Mouse (Mus musculus): Measurements from ENCODE around the gene Riok2. TPM values are rescaled to one million over a fixed set of nuclear protein-coding genes. Genes with fewer than 3 reads are reported as not detected.
A peak's percentile ranks its signal among the peaks of the same experiment; 100 is the strongest.
"Not testable (repeated sequence)": the region's sequence is repeated elsewhere in the genome, so short reads cannot be mapped to it uniquely, and the experiment has no call there.

The Riok2 gene
- polyA plus RNA-seq (2012; rRNA removed) (32.9 and 33.7 TPM in 2 replicates), polyA plus RNA-seq (2014; fragmentation: Nextera tagmentation; extraction: Ambion mirVana) (24.5 and 27.2 TPM in 2 replicates)

- under 1% methylated on average over 48 of the region's 48 CpGs for WGBS
- ATAC-seq (ENCODE audit: low FRiP score, low read depth) (peak; percentile 99), DNase-seq (ENCODE audit: low spot score) (peak; percentile 99)
- Histone ChIP-seq H3K4me1 (ENCODE audit: control insufficient read depth, insufficient read depth, low read length) (peaks cover 5% of the 10 kb centered on the region; the same call in 1 of the 2 replicates), H3K9ac (ENCODE audit: low read depth, low read length, severe bottlenecking) (peak within 1 kb of the TSS; percentile 78), H3K9me3 (ENCODE audit: control insufficient read depth, low read length) (no peaks in the 10 kb centered on the region), H3K4me2 (replicated peaks; ENCODE audit: low read depth, low read length, severe bottlenecking) (peak within 1 kb of the TSS; percentile 75), H3K27me3 (ENCODE audit: control insufficient read depth, insufficient read depth, low read length) (no peaks in the 10 kb centered on the region), H3K27ac (replicated peaks; ENCODE audit: low read depth, low read length) (peak within 1 kb of the TSS; percentile 82), H3K4me3 (replicated peaks; ENCODE audit: low read length) (peak within 1 kb of the TSS; percentile 70), H3K36me3 (ENCODE audit: control insufficient read depth, insufficient read depth, low read length) (peaks cover 13% of the 10 kb centered on the region)
- peak; percentile 69; the same call in 1 of the 2 replicates for TF ChIP-seq POLR2A (IDR thresholded peaks at IDR 0.05; ENCODE audit: borderline replicate concordance, extremely low read depth, insufficient read depth, insufficient read length)
Measured at GRCm38 (mm10) chr17:17373918-17374910, at the start of gene Riok2. Gene Riok2, plus strand, starts transcription at chr17:17374309.

DNA sequence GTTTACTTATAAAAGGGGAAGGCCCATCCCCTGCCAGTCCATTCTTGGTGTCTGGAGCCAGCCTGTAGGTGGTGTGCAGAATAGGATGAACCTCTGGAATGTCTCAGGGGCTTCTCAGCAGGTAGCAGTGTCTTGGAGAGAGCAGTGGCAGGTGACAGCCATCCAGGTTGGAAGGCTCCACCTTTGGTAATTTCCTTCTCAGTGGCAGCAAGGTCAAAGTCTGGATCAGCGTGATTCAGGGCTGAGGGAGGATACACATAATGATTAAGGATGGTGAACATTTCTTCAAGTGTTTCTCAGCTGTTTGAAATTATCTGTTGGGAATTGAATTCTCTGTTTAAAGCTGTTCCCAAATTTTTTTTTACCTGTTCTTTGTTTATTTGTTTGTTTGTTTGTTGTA, 48.1 kb upstream of the Riok2 start:
- H3K4me2 ChIP-seq (replicated peaks; ENCODE audit: low read depth, low read length, severe bottlenecking); H3K9me3 ChIP-seq (ENCODE audit: control insufficient read depth, low read length); H3K27me3 ChIP-seq (ENCODE audit: control insufficient read depth, insufficient read depth, low read length); H3K4me1 ChIP-seq (ENCODE audit: control insufficient read depth, insufficient read depth, low read length); DNase-seq (ENCODE audit: low spot score); H3K36me3 ChIP-seq (ENCODE audit: control insufficient read depth, insufficient read depth, low read length); H3K9ac ChIP-seq (ENCODE audit: low read depth, low read length, severe bottlenecking); ATAC-seq (ENCODE audit: low FRiP score, low read depth); H3K4me3 ChIP-seq (replicated peaks; ENCODE audit: low read length); H3K27ac ChIP-seq (replicated peaks; ENCODE audit: low read depth, low read length): not testable (repeated sequence)
- WGBS, result 73% methylated on average over 1 of the region's 1 CpGs

DNA sequence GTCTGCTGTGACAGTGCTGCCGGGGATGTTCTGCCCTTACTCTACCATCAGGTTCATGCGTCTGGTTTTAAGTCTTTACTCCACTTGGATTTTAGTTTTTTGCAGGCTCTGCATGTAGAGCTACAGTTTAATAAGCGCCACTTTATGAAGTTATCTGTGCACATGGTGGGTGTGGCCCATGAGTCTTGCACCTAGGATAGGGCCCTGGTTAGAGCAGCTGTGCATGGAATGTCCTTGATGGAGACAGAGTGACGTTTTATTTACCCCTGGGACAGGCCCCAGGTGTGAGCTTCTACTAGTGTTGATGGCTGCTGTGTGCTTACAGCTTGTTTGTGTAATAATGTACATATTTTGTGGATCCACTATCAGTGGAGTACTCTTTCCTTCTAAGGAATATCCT, 47.5 kb upstream of the Riok2 start:
- 81% methylated on average over 4 of the region's 4 CpGs for WGBS
- no peak for DNase-seq (ENCODE audit: low spot score)
- Histone ChIP-seq H3K4me1 (ENCODE audit: control insufficient read depth, insufficient read depth, low read length) (no peaks in the 10 kb centered on the region), H3K9me3 (ENCODE audit: control insufficient read depth, low read length) (no peaks in the 10 kb centered on the region), H3K27ac (replicated peaks; ENCODE audit: low read depth, low read length) (no peak overlapping the region), H3K36me3 (ENCODE audit: control insufficient read depth, insufficient read depth, low read length) (no peaks in the 10 kb centered on the region), H3K4me3 (replicated peaks; ENCODE audit: low read length) (no peak overlapping the region), H3K27me3 (ENCODE audit: control insufficient read depth, insufficient read depth, low read length) (no peaks in the 10 kb centered on the region), H3K9ac (ENCODE audit: low read depth, low read length, severe bottlenecking) (no peak overlapping the region), H3K4me2 (replicated peaks; ENCODE audit: low read depth, low read length, severe bottlenecking) (no peak overlapping the region)
- ATAC-seq (ENCODE audit: low FRiP score, low read depth), result no peak
- no peak for TF ChIP-seq POLR2A (IDR thresholded peaks at IDR 0.05; ENCODE audit: borderline replicate concordance, extremely low read depth, insufficient read depth, insufficient read length)

GRCm38 (mm10) chr17:17345374-17346183, 28.5 kb upstream of the Riok2 start:
- peak; percentile 67; the same call in 1 of the 2 replicates for ATAC-seq (ENCODE audit: low FRiP score, low read depth)
- not testable (repeated sequence) for H3K27me3 ChIP-seq (ENCODE audit: control insufficient read depth, insufficient read depth, low read length); H3K9ac ChIP-seq (ENCODE audit: low read depth, low read length, severe bottlenecking); H3K4me1 ChIP-seq (ENCODE audit: control insufficient read depth, insufficient read depth, low read length); H3K36me3 ChIP-seq (ENCODE audit: control insufficient read depth, insufficient read depth, low read length); DNase-seq (ENCODE audit: low spot score); H3K9me3 ChIP-seq (ENCODE audit: control insufficient read depth, low read length); H3K27ac ChIP-seq (replicated peaks; ENCODE audit: low read depth, low read length)
- Histone ChIP-seq H3K4me3 (replicated peaks; ENCODE audit: low read length) (peak overlapping the region; percentile 25), H3K4me2 (replicated peaks; ENCODE audit: low read depth, low read length, severe bottlenecking) (peak overlapping the region; percentile 43)
- 7% methylated on average over 20 of the region's 40 CpGs for WGBS

DNA sequence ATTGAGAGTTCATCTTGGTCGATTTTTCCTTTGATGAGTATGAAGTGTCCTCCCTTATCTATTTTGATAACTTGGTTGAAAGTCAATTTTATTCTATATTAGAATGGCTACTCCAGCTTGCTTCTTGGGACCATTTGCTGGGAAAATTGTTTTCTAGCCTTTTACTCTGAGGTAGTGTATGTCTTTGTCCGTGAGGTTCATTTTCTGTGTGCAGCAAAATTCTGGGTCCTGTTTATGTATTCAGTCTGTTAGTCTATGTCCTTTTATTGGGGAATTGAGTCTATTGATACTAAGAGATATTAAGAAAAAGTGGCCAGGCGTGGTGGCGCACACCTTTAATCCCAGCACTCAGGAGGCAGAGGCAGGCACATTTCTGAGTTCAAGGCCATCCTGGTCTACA, 27.8 kb upstream of the Riok2 start:
- peak overlapping the region; percentile 25 for H3K4me3 ChIP-seq (replicated peaks; ENCODE audit: low read length)
- not testable (repeated sequence) for ATAC-seq (ENCODE audit: low FRiP score, low read depth); DNase-seq (ENCODE audit: low spot score); H3K9ac ChIP-seq (ENCODE audit: low read depth, low read length, severe bottlenecking); H3K4me1 ChIP-seq (ENCODE audit: control insufficient read depth, insufficient read depth, low read length); H3K27ac ChIP-seq (replicated peaks; ENCODE audit: low read depth, low read length); H3K36me3 ChIP-seq (ENCODE audit: control insufficient read depth, insufficient read depth, low read length); H3K9me3 ChIP-seq (ENCODE audit: control insufficient read depth, low read length); H3K27me3 ChIP-seq (ENCODE audit: control insufficient read depth, insufficient read depth, low read length)
- 48% methylated on average over 4 of the region's 4 CpGs for WGBS
- H3K4me2 ChIP-seq (replicated peaks; ENCODE audit: low read depth, low read length, severe bottlenecking), result peak overlapping the region; percentile 43
